Mouse (Mus musculus) heart, postnatal 25 days (tissue): ENCODE data around the gene Vpreb2. TPM values are rescaled to one million over a fixed set of nuclear protein-coding genes. Genes with fewer than 3 reads are reported as not detected.
"Not testable (repeated sequence)": the region's sequence is repeated elsewhere in the genome, so short reads cannot be mapped to it uniquely, and the experiment has no call there.

Experiments
- DNase-seq: peaks from one replicate; pipeline ENCODE4 v3.0.0; 2022; ENCODE audit warnings: low spot score
- intact Hi-C: fragments of 180-260 bp; cut with DNase I; formaldehyde crosslinking; loops from one replicate; pipeline ENCODE4 v1.15.1; 2025
- total RNA-seq, 2 experiments: library from RNA; stranded (reverse); gene quantifications; 2 replicates each; pipeline ENCODE4 v1.2.3; 2021

The Vpreb2 gene
- not detected for total RNA-seq

DNA sequence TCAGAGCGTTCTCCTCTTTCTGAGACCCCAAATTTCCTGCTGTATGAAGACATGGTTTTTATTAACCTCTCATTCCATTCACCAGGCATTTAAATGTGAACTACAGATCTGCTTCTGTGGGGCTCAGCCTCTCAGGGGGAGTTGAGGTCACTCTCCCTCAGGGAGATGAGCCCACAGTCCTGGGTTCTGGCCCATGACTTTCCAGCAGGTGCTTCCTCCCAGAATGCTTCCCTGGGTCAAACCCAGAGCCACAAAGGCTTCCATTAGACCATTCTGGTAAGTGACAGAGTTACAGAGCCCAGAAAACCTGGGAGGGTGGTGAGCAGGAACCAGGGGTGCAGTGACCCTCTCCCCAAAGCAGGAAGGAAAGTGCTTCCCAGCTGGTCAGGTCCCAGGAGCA, at the start of gene Vpreb2:
TSS of gene Vpreb2 (plus strand) at position 301 of the 400 bp plus-strand sequence.
- intact Hi-C loops: no loop called here
- DNase-seq: no peak

DNA sequence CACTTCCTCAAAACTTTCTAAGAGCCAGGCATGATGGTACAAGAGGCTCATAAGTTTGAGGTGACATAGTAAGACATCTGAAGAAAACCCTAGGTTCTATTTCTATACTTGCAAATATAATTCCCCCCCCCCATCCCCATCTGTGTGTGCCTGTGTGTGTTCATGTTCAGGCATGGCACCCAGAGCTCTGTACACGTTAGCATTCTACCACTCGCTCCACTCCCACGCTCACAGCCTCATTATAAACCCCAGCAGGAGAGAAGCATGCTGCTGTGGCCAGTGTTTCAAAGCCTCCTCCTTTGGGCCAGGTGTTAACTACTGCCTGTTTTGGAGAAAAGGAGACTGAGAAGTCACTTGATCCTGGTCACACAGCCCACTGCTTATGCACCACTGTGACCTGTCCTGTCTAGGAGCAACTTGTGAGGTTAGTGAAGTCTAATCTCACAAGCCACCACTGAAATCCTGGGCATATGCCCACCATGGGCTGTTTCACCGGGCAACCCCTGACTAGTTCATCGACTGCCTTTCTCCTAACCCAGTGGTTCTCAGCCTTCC, 48.2 kb upstream of the Vpreb2 start:
- intact Hi-C loops: no loop called here
- DNase-seq: no peak

DNA sequence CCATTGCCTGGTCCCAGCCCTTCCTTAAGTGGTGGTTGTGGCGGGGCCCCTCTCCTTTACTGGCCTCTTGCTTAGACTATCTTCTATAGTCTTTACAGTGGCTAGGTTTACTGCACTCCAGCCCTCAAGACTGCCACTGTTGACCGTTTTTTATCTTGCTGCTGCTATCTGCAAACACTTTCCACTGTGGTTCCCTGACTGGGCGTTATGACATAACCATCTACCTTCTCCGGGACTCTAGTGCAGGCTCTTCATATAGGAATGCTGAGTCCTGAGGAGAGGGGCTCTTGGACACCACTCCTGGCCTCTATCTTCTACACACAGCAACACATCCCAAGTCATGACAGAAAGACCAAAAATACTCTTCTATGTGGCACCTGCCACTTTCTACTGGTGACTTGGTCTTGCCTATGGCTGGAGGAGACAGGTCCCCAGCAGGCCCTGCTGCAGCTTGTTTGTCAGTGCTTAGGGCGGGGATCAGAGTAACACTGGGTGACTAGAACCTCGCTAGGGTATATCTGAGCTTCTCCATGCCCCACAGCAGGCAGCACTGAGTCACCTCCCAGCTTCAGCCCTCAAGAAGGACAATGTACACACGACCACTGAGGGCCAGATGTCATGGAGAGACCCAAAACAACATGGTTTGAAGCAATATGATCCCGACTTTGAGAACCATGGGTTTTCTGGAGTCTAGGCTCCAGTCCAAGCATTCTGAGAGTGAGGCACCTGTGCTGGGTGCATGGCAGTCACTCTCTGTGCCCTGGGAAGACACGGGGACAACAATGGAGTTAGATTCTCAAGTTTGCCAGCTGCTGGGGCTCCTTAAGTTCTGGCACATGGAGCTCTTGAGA, 46.4 kb upstream of the Vpreb2 start:
- DNase-seq: no peak
- intact Hi-C loops: no loop called here

DNA sequence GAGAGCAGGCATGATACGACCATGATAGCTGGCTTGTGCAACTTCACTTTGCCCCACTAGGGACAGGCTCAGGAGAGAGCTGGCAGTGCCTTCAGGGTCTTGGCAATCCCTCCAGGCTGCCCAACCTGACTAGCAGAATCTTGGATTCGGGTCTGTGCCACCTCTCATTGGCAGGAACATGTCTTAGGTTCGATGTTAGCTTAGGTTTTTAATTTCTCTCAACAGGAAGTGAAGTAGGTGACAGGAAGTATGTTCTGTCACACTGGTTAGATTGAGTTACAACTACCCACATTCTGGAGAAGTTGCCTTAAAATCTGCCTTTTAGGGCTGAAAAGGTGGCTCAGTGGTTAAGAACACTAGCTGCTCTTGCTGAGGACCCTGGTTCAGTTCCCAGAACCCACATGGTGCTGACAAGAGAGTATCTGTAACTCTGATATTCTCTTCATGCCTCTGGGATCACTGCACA, 45.8 kb upstream of the Vpreb2 start:
- no peak for DNase-seq
- intact Hi-C loops: no loop called here

DNA sequence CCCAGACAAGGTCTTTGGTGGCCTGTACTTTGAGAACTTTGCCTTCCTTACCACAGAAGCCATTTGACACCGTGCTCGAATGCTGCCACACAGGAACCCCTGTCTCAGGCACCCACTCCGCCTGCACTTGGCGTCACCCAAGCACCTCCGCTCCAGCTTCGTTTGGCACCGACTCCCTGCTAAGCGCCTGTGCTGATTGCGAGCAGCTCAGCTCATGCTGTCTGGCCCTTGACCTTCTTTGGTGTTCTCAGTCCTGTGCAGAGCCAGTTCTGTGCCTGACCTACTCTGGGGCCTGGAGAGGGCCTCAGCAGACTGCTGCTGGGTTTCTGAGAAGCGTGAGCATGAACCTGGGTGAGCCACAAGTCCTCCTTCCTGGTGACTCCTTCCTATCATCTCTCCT, 43.5 kb upstream of the Vpreb2 start:
- no peak for DNase-seq
- intact Hi-C loops: no loop called here

DNA sequence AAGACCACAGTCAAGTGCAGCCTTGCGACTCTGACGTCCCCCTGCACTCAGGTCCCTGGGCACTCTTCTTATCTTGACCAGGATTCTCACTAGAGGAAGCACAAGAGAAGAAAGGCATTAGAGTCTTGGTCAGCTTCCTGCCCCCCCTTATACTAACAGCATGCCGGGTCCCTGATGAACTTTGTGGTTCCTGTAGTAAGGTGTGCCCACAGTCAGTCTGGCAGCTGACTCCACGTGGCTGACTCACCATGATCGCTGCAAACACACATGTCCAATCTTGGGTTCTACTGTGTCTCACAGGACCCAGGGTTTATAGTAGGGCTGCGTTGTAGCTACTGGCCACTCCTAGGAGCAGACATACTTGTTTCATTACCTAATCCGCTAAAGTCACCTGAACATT, 42.0 kb upstream of the Vpreb2 start:
- intact Hi-C loops: no loop called here
- no peak for DNase-seq

DNA sequence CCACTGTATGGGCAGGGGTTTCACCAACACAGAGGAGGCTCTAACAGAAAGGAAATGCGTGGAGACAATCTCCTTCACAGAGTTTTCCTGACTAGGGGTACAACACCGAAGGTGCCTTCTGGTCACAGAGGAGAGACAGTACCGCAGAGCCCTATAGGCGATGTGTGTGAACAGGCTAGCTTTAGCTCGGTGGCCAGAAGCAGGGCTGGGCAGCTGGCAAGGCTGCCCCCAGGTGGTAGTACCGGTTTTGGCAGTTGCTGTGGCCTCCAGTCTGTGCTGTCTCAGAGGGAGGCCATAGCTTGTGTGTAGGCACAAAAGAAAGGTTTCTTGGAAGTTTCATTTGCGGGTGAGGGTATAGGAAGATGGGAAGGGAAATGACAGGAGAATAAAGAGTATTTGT, 41.4 kb upstream of the Vpreb2 start:
- DNase-seq: no peak
- intact Hi-C loops: no loop called here

GRCm38 (mm10) chr16:17939255-17939751, 40.9 kb upstream of the Vpreb2 start:
- intact Hi-C loops: no loop called here
- DNase-seq: no peak

DNA sequence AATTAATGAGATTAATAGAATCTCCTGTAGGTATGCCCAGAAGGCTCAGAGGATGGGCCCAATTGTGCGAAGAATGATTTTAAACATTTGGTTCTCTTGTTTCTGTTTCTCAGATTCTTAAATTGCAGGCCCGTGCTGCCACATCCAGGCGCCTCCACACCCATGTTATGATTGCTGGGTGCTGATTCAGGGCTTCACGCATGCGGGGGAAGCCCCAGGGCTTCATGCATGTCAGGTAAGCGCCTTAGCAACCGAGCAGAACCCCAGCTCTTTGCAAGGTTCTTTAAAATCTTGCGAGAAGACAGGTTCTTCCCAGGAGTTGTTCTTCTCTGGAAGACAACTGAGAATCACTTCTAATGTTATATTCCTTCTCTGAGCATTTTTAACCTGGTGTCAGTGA, 36.8 kb upstream of the Vpreb2 start:
- DNase-seq: no peak

DNA sequence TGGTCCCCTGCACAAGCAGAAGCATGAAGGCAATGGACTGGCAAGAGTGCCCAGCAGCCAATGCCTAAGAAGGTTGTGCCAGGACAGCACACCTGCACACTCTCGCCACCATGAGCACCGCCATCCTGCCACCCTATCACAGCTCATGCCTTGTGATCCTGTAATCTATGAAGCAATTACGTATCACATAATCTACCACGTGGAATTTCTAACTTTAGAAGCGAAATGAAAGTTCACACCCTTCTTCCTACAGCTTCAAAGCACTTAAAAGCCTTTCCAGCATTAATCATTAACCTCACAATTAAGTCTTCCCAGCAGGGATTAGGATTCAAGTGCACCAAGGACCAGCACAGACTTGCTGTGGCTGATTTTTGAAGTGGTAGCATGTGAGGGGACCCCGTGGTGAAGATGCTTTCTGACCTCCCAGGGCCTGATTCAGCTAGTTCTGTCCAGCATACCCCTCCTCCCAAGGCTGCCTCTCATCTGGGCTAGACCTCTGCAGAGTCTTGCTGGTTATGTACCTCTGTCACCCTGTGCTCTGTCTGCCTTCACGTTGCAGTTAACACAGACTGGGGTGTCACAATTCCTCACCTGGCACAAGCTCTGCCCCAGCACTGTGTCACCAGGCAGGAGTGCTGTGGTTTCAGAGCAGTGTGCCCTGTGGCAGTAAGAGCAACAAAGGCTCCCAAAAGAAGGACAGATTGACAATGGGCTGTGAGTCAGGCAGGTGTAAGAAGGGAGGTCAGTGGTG, 35.0 kb upstream of the Vpreb2 start:
- DNase-seq: no peak
- intact Hi-C loops: no loop called here

More for the DNA sequence above, 36.8 kb upstream of the Vpreb2 start:
- intact Hi-C loops: no loop called here

DNA sequence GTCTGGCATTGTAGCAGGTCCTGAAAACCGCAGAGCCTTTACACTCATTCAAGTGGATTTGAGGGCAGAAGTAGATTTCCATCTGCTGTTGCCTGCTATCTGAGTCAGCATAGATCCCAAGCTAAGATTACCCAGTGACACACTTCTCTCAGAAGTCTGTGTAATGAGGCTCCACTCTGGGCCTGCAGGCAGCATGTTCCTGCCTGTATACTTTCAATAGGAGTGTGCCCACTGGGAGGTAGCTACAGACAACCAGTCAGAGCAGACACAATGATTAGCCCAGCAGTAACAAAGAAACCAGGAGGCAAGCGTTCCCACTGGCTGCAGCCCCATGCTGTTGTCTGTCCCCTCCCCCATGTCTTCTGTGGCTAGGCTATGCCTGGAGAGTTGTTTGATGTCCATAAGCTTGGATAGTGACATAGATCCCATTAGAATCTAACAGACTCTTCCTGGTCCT, 30.8 kb upstream of the Vpreb2 start:
- DNase-seq: no peak
- intact Hi-C loops: no loop called here

DNA sequence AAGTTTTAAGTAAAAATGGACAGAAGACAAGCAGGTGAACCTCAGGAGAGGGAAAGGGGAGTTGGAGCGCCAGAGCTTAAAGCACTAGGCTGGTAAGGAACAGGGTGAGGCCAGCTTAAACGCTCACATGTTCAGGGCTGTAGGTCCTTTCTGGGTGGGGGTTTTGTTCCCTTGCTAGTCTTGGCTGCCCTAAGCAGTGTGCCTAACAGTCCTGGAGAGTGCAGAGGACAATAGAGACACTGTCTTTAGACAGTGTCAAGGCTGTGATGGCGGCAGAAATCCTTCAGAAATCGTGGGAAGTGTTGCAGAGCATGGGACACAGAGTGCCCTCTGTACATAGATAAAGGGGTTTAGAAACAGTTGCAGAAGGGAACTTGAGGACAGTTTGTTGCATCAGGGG, 30.2 kb upstream of the Vpreb2 start:
- intact Hi-C loops: no loop called here
- no peak for DNase-seq

- DNase-seq: no peak
- intact Hi-C loops: no loop called here
Observed at GRCm38 (mm10) chr16:17951618-17952017, 28.6 kb upstream of the Vpreb2 start.

DNA sequence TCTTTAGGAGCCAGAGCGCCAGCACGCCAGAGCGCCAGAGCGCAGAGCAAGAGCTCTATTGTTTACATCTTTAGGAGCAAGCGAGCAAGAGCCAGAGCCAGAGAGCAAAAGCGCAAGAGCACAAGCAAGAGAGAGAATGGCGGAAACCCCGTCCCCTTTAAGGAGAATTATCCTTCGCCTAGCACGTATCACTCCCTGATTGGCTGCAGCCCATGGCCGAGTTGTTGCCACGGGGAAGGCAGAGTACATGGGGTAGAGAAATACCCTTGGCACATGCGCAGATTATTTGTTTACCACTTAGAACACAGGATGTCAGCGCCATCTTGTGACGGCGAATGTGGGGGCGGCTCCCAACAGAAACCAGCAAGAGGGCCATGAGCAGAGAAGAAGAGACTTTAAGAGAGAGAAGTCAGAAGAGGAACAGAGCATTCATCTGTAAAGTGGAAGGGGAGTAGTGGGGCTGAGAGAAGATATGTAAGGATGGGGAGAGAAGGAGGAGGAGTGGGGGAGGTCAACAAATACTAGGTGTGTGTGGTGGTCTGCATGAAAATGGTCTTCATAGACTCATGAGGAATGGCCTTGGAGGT, 24.1 kb upstream of the Vpreb2 start:
- intact Hi-C loops, DNase-seq: not testable (repeated sequence)

DNA sequence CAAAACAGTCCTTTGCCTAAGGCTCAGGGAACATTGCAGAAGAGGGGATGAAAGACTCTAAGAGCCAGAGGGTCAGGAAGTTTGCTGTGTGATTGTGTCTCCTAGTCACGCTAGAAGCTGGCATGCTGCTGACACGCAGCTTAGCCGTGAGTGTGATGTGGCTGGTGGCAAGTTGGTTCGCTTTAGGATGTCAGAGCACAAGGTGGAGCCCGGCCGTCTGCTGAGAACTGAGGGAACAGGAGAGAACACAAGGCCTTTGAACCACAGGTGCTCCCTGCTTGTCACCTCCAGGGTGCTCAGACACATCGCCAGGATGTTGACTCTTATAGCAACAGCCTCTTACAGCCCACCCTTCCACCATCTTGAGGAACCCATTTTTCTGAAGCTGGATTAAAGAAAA, 18.1 kb upstream of the Vpreb2 start:
- intact Hi-C loops: no loop called here
- no peak for DNase-seq

DNA sequence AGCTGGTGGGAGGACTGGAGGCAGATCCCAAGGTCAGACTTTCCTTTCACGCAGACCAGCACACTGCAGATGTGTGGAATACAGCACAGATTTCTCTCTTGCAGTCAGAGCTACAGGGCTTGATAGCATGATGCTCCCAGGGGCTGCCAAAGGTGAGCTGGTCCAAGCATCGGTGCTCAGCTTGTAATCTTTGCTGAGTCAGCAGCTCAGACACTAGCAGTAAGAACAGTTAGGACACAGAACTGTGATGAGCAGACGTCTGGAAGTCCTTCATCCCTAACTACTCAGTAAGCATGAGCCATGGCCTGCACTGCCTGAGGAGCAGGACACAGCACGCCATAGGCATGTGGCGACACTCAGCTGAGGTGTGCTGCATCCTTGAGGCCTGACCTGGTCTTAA, 8.4 kb upstream of the Vpreb2 start:
- DNase-seq: no peak
- intact Hi-C loops: no loop called here

DNA sequence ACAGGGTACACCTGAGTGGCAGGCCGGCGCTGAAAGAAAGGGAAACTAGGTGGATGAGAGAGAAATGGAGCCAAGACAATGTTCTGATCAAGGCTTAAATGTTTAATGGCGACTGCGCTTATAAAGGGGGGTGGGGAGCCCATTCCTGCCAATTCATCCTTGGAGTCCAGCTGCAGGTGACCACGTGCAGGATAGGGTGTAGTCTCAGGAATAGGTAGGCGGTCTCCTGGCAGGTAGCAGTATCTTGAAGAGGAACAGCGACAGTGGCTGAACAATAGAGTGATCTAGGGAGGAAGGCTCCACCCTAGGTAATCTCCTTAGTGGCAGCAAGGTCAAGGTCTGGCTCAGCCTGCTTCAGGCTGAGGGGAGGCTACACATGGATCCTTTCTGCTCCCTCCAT, 2.4 kb upstream of the Vpreb2 start:
- intact Hi-C loops, DNase-seq: not testable (repeated sequence)

GRCm38 (mm10) chr16:17983201-17983600, 3.0 kb downstream of the Vpreb2 start:
- intact Hi-C loops: no loop called here
- DNase-seq: no peak

DNA sequence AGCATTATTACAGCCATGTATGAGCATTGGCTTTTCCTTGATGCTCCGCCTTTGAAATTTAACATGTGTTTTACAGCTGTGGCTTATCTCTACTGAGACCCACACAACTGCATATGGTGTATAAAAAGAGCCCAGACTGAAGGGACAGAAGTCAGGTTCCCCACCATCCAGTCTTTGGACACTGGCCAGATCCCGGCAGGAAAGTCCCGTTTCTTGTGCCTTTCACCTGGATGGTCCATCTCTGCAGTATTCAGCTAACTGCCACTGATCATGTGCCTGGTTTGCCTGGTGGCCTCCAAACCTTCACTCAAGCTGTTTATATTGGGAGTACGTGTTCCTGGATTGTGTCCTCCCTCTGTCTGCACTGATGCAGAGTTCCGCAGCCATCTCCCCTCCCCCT, 4.0 kb downstream of the Vpreb2 start:
- intact Hi-C loops: no loop called here
- DNase-seq: no peak

DNA sequence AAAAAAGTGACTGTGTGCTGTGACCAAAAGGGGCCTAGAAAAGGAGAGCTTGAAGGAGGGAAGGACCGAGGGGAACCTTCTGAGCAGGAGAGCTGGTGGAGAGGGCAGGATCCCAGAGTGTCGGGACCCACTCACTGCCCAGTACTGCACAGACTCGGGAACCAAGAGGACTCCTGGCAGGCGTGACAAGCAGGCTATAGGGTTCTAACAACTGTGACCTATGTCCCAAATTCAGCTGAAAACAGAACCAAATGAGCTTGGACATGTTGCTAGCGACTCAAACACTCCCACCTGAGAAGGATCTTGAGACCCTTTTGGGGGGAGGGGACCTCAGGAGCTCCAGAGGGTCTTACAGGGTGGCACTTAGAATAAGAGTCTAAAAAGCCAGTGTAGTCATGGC, 4.8 kb downstream of the Vpreb2 start:
- no peak for DNase-seq
- intact Hi-C loops: loop anchor here (5.0 kb wide), 2 partner anchors 58 to 128 kb away; partner anchors contain the start of gene Slc25a1
